Mouse (Mus musculus): Measurements from ENCODE around the gene Dync1i2. TPM values are rescaled to one million over a fixed set of nuclear protein-coding genes. Genes with fewer than 3 reads are reported as not detected.

Dync1i2 gene
- 73.3 and 73.4 TPM in 2 replicates for polyA plus RNA-seq (2014; fragmentation: Nextera tagmentation; extraction: Ambion mirVana)

DNA sequence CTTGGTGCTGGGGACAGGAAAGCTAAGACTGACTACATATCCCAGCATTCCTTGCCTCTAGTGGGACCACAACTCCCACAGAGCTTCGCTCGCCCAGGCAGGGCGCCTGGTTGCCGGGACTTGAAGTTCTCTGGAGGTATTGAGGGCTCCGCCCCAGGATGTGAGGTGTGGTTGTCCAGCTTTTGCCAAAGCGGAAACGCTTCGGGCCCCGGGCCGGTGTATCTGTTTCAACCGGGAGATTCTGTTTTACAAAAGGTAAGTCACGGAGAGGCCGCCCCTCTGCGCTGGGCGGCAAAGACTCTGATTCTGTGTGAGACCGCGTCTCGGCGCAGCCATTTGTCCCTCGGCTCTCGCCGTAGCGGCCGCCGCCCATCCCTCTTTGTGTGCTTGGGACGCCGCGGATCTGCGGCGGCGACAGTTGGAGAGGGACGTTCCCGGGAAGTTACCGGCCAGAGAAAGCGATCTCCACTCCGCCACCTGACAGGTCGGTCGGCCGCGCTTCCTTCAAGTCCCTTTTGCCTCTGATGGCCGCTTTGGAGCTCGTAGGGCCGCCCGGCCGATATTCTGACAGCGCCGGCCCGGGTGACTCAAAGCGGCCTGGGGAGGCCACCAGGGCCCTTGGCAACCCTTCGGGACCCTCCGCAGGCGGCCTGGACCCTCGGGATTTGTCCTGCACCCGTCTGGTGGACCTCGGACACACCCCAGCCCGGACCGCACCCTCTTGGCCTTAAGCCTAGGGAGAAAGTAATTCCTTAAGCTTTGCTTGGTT lies at the start of gene Dync1i2:
Gene Dync1i2, plus strand, starts transcription at position 116 of the 769 bp plus-strand sequence.
- under 1% methylated on average over 57 of the region's 57 CpGs for WGBS
- peak; percentile 98 for ATAC-seq (ENCODE audit: insufficient number of reproducible peaks, insufficient read depth, low FRiP score, low read depth)
- H3K36me3 ChIP-seq (ENCODE audit: control insufficient read depth, insufficient read depth, low read length): peaks cover 14% of the 10 kb centered on the region
- H3K9me3 ChIP-seq (ENCODE audit: control insufficient read depth, low read length): no peaks in the 10 kb centered on the region
- peak within 1 kb of the TSS; percentile 74 to 81 for H3K4me3 ChIP-seq (ENCODE audit: control insufficient read depth in 1 of 2, insufficient read depth in 1 of 2, low read depth in 1 of 2, low read length in 2 of 2)
- H3K27me3 ChIP-seq (ENCODE audit: control insufficient read depth, insufficient read depth, low read length): 0 out of 2 replicates have a peak, but pooled peaks cover 3% of the 10 kb centered on the region
- H3K4me2 ChIP-seq (ENCODE audit: low read length): peak within 1 kb of the TSS; percentile 63
- H3K9ac ChIP-seq (ENCODE audit: low read length): peak within 1 kb of the TSS; percentile 92
- H3K4me1 ChIP-seq (ENCODE audit: control insufficient read depth in 2 of 2, insufficient read depth in 2 of 2, low read length in 2 of 2): peaks cover 0 to 6% of the 10 kb centered on the region in 2 experiments; a peak in 2 of 4 replicates
- peak within 1 kb of the TSS; percentile 74 to 84 for H3K27ac ChIP-seq (replicated peaks in 1 of 2; ENCODE audit: control insufficient read depth in 1 of 2, insufficient read depth in 1 of 2, low read depth in 2 of 2, low read length in 2 of 2)

DNA sequence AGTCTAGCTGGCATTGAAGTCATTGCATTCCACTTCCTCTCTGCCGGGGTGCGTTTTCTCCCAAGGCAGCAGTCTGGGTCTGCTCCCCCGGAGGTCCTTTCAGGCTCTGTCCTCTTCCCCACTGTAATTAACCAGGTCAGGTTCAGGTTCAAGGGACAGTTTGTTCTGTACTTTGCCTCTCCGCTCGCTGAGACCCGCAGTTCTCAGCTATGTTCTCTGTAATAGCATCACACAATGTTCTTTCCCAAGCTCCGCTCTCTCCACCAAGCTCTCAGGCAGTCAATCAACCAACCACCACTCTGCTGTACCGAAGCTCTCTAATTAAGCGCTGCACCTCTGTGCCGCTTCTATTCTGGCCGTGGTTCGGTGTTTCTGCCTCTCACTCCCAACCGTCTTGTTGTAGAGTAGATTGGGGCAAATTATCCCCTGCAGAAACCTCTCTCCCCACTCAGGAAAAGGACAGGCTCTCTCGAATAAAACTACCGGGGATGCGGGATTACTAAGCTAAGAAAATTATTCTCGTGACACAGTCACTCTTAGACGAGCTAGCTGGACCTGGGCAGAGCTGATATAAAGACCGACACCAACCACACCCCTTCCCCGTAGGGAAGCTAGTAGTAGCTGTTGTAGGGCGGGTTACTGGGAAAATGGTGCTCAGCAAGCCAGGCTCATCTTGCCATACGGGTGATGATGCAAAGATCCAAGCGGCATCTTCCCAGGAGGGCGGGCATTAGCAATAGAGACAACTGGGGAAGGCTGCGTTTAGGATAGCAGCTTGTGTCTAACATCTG lies 48.5 kb upstream of the Dync1i2 start:
- no peak overlapping the region for H3K9ac ChIP-seq (ENCODE audit: low read length)
- no peak overlapping the region for H3K4me2 ChIP-seq (ENCODE audit: low read length)
- WGBS: 78% methylated on average over 25 of the region's 25 CpGs
- H3K36me3 ChIP-seq (ENCODE audit: control insufficient read depth, insufficient read depth, low read length): no peaks in the 10 kb centered on the region
- H3K4me3 ChIP-seq (ENCODE audit: control insufficient read depth in 1 of 2, insufficient read depth in 1 of 2, low read depth in 1 of 2, low read length in 2 of 2): no peak overlapping the region
- no peaks in the 10 kb centered on the region for H3K9me3 ChIP-seq (ENCODE audit: control insufficient read depth, low read length)
- peaks cover 5 to 11% of the 10 kb centered on the region in 2 experiments; a peak in 3 of 4 replicates for H3K4me1 ChIP-seq (ENCODE audit: control insufficient read depth in 2 of 2, insufficient read depth in 2 of 2, low read length in 2 of 2)
- H3K27me3 ChIP-seq (ENCODE audit: control insufficient read depth, insufficient read depth, low read length): no peaks in the 10 kb centered on the region
- no peak overlapping the region for H3K27ac ChIP-seq (replicated peaks in 1 of 2; ENCODE audit: control insufficient read depth in 1 of 2, insufficient read depth in 1 of 2, low read depth in 2 of 2, low read length in 2 of 2)
- ATAC-seq (ENCODE audit: insufficient number of reproducible peaks, insufficient read depth, low FRiP score, low read depth): no peak

DNA sequence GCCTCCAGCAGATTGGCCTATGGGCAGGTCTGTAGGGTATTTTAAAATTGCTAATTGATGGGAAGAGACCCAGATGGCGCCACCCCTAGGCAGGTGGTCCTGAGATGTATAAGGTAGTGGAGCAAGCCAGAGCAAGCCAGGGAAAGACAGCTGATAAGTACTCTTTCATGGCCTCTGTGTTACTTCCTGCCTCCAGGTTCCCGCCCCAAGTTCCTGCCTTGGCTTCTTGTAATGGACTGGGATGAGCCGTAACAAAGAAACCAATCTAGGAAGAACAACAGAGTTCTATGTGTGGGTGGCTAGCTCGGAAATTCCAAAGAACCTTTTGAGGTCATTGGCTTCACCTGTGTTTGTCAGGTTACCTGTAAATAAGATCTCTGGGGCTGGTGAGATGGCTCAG lies 44.3 kb upstream of the Dync1i2 start:
- Histone ChIP-seq H3K4me3 (ENCODE audit: control insufficient read depth in 1 of 2, insufficient read depth in 1 of 2, low read depth in 1 of 2, low read length in 2 of 2) (no peak overlapping the region), H3K27ac (replicated peaks in 1 of 2; ENCODE audit: control insufficient read depth in 1 of 2, insufficient read depth in 1 of 2, low read depth in 2 of 2, low read length in 2 of 2) (no peak overlapping the region), H3K4me1 (ENCODE audit: control insufficient read depth in 2 of 2, insufficient read depth in 2 of 2, low read length in 2 of 2) (no peaks in the 10 kb centered on the region; a peak in 1 of 4 replicates), H3K9ac (ENCODE audit: low read length) (no peak overlapping the region), H3K36me3 (ENCODE audit: control insufficient read depth, insufficient read depth, low read length) (no peaks in the 10 kb centered on the region), H3K27me3 (ENCODE audit: control insufficient read depth, insufficient read depth, low read length) (no peaks in the 10 kb centered on the region), H3K9me3 (ENCODE audit: control insufficient read depth, low read length) (no peaks in the 10 kb centered on the region), H3K4me2 (ENCODE audit: low read length) (no peak overlapping the region)
- no peak for ATAC-seq (ENCODE audit: insufficient number of reproducible peaks, insufficient read depth, low FRiP score, low read depth)
- 62% methylated on average over 4 of the region's 4 CpGs for WGBS

DNA sequence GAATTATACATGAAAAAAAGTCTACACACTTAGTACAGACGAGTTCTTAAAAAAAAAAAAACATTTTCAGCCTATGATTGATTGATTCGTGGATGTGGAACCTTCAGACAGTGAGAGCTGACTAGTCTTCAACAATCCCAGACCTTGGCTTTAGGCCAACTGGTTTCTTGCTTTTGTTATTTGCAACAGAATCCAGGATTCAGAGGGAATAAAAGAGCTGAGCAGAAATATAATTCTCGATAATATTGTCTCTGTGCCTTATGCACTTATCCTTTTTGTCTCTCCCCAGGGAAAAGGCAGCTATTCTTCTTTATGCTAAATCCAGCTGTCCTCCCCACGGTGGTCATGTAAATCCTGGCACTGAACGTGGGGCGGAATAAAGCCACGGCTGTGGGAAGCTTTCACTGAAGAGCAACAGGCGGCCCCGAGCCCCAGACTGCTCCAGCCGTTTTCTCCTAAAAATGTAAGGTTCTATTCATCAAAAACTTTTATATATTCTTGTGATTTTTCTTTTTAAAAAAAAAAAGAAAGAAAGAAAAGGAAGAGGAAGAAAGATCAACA lies 43.0 kb upstream of the Dync1i2 start:
- 61% methylated on average over 10 of the region's 10 CpGs for WGBS
- Histone ChIP-seq H3K4me3 (ENCODE audit: control insufficient read depth in 1 of 2, insufficient read depth in 1 of 2, low read depth in 1 of 2, low read length in 2 of 2) (no peak overlapping the region), H3K9me3 (ENCODE audit: control insufficient read depth, low read length) (no peaks in the 10 kb centered on the region), H3K4me2 (ENCODE audit: low read length) (no peak overlapping the region), H3K9ac (ENCODE audit: low read length) (no peak overlapping the region), H3K27ac (replicated peaks in 1 of 2; ENCODE audit: control insufficient read depth in 1 of 2, insufficient read depth in 1 of 2, low read depth in 2 of 2, low read length in 2 of 2) (no peak overlapping the region), H3K36me3 (ENCODE audit: control insufficient read depth, insufficient read depth, low read length) (no peaks in the 10 kb centered on the region), H3K27me3 (ENCODE audit: control insufficient read depth, insufficient read depth, low read length) (no peaks in the 10 kb centered on the region), H3K4me1 (ENCODE audit: control insufficient read depth in 2 of 2, insufficient read depth in 2 of 2, low read length in 2 of 2) (no peaks in the 10 kb centered on the region; a peak in 1 of 4 replicates)
- ATAC-seq (ENCODE audit: insufficient number of reproducible peaks, insufficient read depth, low FRiP score, low read depth): no peak

DNA sequence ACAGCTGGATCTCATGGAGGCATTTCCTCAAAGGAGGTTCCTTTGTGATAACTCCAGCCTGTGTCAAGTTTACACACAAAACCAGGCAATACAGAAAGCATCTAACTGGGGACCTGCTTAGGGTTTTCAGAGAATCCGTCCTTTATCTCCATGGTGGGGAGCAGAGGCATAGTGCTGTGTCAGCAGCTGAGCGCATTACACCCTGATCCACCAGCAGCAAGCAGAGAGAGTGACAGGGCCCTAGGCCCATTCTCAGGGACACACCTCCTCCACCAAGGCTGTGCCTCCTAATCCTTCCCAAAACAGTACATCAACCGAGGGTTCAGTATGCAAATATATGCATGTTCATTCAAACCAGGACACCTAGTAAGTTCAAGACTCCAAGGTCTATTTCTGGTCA lies 38.5 kb upstream of the Dync1i2 start:
- ATAC-seq (ENCODE audit: insufficient number of reproducible peaks, insufficient read depth, low FRiP score, low read depth): no peak
- 63% methylated on average over 3 of the region's 3 CpGs for WGBS
- Histone ChIP-seq H3K27ac (replicated peaks in 1 of 2; ENCODE audit: control insufficient read depth in 1 of 2, insufficient read depth in 1 of 2, low read depth in 2 of 2, low read length in 2 of 2) (no peak overlapping the region), H3K4me2 (ENCODE audit: low read length) (no peak overlapping the region), H3K36me3 (ENCODE audit: control insufficient read depth, insufficient read depth, low read length) (no peaks in the 10 kb centered on the region), H3K4me3 (ENCODE audit: control insufficient read depth in 1 of 2, insufficient read depth in 1 of 2, low read depth in 1 of 2, low read length in 2 of 2) (no peak overlapping the region), H3K9me3 (ENCODE audit: control insufficient read depth, low read length) (no peaks in the 10 kb centered on the region), H3K27me3 (ENCODE audit: control insufficient read depth, insufficient read depth, low read length) (no peaks in the 10 kb centered on the region), H3K4me1 (ENCODE audit: control insufficient read depth in 2 of 2, insufficient read depth in 2 of 2, low read length in 2 of 2) (no peaks in the 10 kb centered on the region), H3K9ac (ENCODE audit: low read length) (no peak overlapping the region)

DNA sequence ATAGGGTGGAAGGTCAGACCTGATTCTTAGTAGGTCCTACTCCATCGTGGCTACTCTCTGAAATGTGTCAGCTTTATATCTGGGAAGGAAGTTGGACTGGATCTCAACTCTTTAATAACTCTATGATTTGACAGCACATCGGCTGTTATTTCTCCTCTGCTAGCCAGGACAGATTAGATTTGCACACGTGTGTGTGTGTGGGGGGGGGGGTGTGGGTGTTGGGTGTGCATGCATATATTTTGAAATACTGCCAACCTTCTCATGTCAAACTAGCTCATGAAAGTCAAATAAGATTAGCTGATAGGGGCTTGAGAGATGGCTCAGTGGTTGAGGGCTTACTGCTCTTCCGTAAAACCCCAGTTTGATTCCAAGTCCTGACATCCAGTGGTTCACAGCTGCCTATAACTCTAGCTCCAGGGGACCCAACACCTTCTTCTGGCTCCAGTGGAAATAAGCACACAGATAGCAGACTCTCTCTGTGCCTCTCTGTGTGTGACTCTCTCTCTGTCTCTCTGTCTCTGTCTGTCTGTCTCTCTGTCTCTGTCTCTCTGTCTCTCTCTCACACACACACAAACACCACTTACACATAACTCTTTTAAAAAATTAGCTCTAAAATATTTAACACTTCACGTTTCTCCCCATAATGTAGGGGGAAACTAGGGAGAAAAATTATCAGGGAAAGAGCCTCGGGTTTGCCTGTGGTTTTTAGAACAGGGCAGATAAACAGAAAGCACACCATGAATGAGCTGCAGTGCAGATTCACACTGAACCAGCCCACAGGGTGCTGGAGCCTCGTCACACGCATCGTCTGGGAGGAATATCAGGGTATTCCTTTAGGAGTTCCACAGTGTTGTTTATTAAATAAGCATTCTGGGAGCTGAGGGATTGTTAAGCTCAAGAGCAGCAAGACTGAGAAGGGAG lies 34.9 kb upstream of the Dync1i2 start:
- ATAC-seq (ENCODE audit: insufficient number of reproducible peaks, insufficient read depth, low FRiP score, low read depth): no peak
- WGBS: 41% methylated on average over 9 of the region's 9 CpGs

DNA sequence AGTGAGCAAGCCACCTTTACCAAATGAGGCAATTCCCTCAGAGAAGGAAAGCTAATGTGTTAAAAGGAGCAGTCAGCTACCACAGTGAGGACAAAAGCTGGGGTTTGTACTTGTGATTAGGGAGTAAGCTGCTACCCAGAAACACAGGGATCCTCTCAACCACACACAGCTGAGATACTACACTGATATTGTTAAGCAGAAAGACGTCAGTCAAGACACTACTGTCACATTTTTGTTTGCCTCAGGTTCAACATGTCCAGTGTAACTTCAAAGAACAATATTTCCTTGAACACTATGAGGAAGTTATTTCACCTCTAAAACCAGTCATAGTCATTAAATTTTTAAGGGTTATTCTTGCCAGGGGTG lies 34.3 kb upstream of the Dync1i2 start:
- Histone ChIP-seq H3K4me3 (ENCODE audit: control insufficient read depth in 1 of 2, insufficient read depth in 1 of 2, low read depth in 1 of 2, low read length in 2 of 2) (no peak overlapping the region), H3K27me3 (ENCODE audit: control insufficient read depth, insufficient read depth, low read length) (no peaks in the 10 kb centered on the region), H3K36me3 (ENCODE audit: control insufficient read depth, insufficient read depth, low read length) (no peaks in the 10 kb centered on the region), H3K9me3 (ENCODE audit: control insufficient read depth, low read length) (no peaks in the 10 kb centered on the region), H3K9ac (ENCODE audit: low read length) (no peak overlapping the region), H3K4me1 (ENCODE audit: control insufficient read depth in 2 of 2, insufficient read depth in 2 of 2, low read length in 2 of 2) (no peaks in the 10 kb centered on the region; a peak in 1 of 4 replicates), H3K27ac (replicated peaks in 1 of 2; ENCODE audit: control insufficient read depth in 1 of 2, insufficient read depth in 1 of 2, low read depth in 2 of 2, low read length in 2 of 2) (no peak overlapping the region), H3K4me2 (ENCODE audit: low read length) (no peak overlapping the region)
- 50% methylated on average over 1 of the region's 1 CpGs for WGBS
- ATAC-seq (ENCODE audit: insufficient number of reproducible peaks, insufficient read depth, low FRiP score, low read depth): no peak

More for the DNA sequence above, 34.9 kb upstream of the Dync1i2 start:
- no peaks in the 10 kb centered on the region for H3K36me3 ChIP-seq (ENCODE audit: control insufficient read depth, insufficient read depth, low read length)
- no peaks in the 10 kb centered on the region for H3K27me3 ChIP-seq (ENCODE audit: control insufficient read depth, insufficient read depth, low read length)
- no peak overlapping the region for H3K4me3 ChIP-seq (ENCODE audit: control insufficient read depth in 1 of 2, insufficient read depth in 1 of 2, low read depth in 1 of 2, low read length in 2 of 2)
- H3K4me1 ChIP-seq (ENCODE audit: control insufficient read depth in 2 of 2, insufficient read depth in 2 of 2, low read length in 2 of 2): no peaks in the 10 kb centered on the region; a peak in 1 of 4 replicates
- H3K4me2 ChIP-seq (ENCODE audit: low read length): no peak overlapping the region
- no peaks in the 10 kb centered on the region for H3K9me3 ChIP-seq (ENCODE audit: control insufficient read depth, low read length)
- no peak overlapping the region for H3K27ac ChIP-seq (replicated peaks in 1 of 2; ENCODE audit: control insufficient read depth in 1 of 2, insufficient read depth in 1 of 2, low read depth in 2 of 2, low read length in 2 of 2)
- H3K9ac ChIP-seq (ENCODE audit: low read length): no peak overlapping the region
